Mouse (Mus musculus) bone marrow, adult 2 months (tissue): ENCODE measurements around the gene Ak2. TPM values are rescaled to one million over a fixed set of nuclear protein-coding genes. Genes with fewer than 3 reads are reported as not detected.

Source experiments
- H3K27ac ChIP-seq: fragments of 200-500 bp; 2 replicates; pipeline ENCODE4 v1.5.1; 2012; ENCODE audit warnings: low read depth, mild to moderate bottlenecking, control low read depth, inconsistent platforms, low read length; ENCODE audit not compliant: control insufficient read depth, poor library complexity, insufficient read depth
- H3K4me1 ChIP-seq: fragments of 200-500 bp; 2 replicates; pipeline ENCODE4 v1.6.1; 2011; ENCODE audit warnings: low read length; ENCODE audit not compliant: control insufficient read depth, insufficient read depth
- H3K4me3 ChIP-seq: fragments of 200-500 bp; replicated peaks from 2 replicates; pipeline ENCODE3; 2011; ENCODE audit warnings: mild to moderate bottlenecking, low read depth, low read length, control low read depth; ENCODE audit not compliant: control insufficient read depth
- CTCF ChIP-seq: fragments of 200-500 bp; IDR thresholded peaks from 2 replicates; pipeline ENCODE4 v1.5.1; 2011; ENCODE audit warnings: low read length, control low read depth; ENCODE audit not compliant: control insufficient read depth, insufficient read depth
- POLR2A ChIP-seq: fragments of 200-500 bp; IDR thresholded peaks from 2 replicates; pipeline ENCODE4 v1.6.1; 2011; ENCODE audit warnings: low read depth, mild to moderate bottlenecking, control low read depth, low read length, borderline replicate concordance; ENCODE audit not compliant: control insufficient read depth
- WGBS: fragments of 180-500 bp; shearing (Covaris S2); methylation state at CpG from one replicate; pipeline ENCODE4 v1.1.7; 2018; 5-methylcytosine and 5-hydroxymethylcytosine counted together
- polyA plus RNA-seq: library from polyadenylated mRNA; stranded (reverse); fragments of >200 nt; gene quantifications from 2 replicates; pipeline ENCODE4 v1.2.4, GENCODE M21; 2011; ENCODE audit warnings: low replicate concordance; ENCODE audit not compliant: missing spikeins, insufficient read depth, insufficient read length

Ak2 gene
- polyA plus RNA-seq, 1 experiment = 118 TPM

GRCm38 (mm10) chr4:128957155-128957911 lies 34.4 kb upstream of the Ak2 start:
- no peak overlapping the region for H3K27ac ChIP-seq
- no peak overlapping the region for H3K4me3 ChIP-seq
- 50% methylated on average over 11 of the region's 11 CpGs for WGBS
- TF ChIP-seq CTCF (peak; percentile 69), POLR2A (no peak)
- no peaks in the 10 kb centered on the region; the same call in 1 of the 2 replicates for H3K4me1 ChIP-seq

GRCm38 (mm10) chr4:128958156-128958555 lies 33.6 kb upstream of the Ak2 start:
- no peak for TF ChIP-seq POLR2A
- no peak for TF ChIP-seq CTCF
- Histone ChIP-seq H3K4me3 (no peak overlapping the region), H3K27ac (no peak overlapping the region), H3K4me1 (peaks cover 1% of the 10 kb centered on the region; the same call in 1 of the 2 replicates)
- 87% methylated on average over 11 of the region's 11 CpGs for WGBS

DNA sequence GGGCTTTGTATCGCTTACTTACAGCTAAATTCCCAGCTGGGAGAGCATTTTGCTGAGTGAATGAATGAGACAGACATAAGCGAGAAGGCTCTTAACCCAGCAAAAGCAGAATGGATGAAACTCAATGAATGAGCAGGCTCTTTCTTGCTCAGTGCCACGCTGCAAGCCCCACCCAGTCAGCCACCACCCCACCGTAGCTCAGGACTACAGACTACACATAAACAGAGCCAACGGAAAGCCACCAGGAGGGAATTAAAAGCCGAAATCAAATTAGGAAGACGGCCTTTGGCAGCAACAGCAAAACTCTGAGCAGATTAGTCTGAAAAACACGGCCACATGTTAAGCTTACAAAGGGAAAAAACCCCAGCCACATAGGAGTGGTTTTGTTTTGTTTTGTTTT lies 32.9 kb upstream of the Ak2 start:
- Histone ChIP-seq H3K4me3 (no peak overlapping the region), H3K27ac (no peak overlapping the region), H3K4me1 (peaks cover 1% of the 10 kb centered on the region; the same call in 1 of the 2 replicates)
- no peak for TF ChIP-seq POLR2A
- no peak for TF ChIP-seq CTCF
- WGBS = 83% methylated on average over 8 of the region's 8 CpGs

DNA sequence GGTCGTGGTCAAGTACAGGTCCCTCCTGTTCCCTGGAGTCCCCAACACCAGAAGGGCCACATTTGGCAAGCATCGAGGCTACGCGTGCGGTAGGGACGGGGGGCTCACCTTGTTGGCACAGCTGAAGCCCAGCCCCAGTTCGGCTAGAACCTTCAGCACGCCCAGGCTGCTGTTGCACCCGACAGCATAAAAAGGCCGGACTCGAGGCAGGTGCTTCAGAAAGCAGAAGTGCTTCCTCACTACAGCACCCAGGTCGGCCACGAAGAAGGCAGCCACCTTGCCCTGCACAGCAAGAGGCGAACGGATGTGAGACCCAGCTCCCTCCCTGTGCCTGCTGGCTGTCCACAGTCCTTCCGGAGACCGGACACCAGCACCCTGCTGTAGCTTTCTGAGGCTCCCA lies 32.1 kb upstream of the Ak2 start:
- no peak for TF ChIP-seq POLR2A
- peaks cover 1% of the 10 kb centered on the region; the same call in 1 of the 2 replicates for H3K4me1 ChIP-seq
- no peak overlapping the region for H3K27ac ChIP-seq
- 39% methylated on average over 17 of the region's 17 CpGs for WGBS
- no peak overlapping the region for H3K4me3 ChIP-seq

DNA sequence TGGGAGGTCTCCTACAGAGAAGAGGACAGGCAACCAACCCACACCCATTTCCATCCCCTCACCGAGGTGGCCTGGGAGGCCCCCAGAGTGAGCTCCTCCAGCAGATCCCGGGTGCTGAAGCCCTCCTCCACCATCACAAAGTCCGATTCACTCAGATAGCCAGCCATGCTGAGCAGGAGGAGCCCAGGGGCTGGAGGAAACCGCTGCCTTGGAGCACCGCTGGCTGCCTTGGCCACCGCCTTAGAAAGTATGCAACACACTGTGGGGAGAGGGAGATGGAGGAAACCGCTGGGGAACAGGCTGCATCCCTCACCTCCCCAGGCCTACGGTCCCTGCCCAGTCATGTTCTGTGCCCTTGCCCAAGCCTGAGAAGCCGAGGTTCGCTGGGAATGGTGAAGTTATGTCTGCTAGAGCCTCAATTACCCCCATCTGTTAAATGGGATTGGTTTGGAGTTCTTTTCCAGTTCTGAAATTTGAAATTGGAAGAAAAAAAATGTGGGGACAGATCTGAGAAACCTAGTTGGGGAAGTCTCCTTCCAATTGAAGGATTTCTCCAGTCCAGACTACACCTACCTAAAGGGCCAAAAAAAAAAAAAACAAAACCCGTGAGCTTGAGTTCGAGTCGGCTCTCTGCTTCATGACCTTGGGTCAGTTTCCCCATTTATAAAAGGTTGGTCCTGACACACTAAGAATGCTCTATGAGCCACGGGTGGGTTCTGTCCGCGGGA lies 30.3 kb upstream of the Ak2 start:
- Histone ChIP-seq H3K4me3 (peak overlapping the region; percentile 53), H3K27ac (no peak overlapping the region), H3K4me1 (peaks cover 1% of the 10 kb centered on the region; the same call in 1 of the 2 replicates)
- TF ChIP-seq CTCF (no peak), POLR2A (no peak)
- WGBS = 16% methylated on average over 16 of the region's 16 CpGs

DNA sequence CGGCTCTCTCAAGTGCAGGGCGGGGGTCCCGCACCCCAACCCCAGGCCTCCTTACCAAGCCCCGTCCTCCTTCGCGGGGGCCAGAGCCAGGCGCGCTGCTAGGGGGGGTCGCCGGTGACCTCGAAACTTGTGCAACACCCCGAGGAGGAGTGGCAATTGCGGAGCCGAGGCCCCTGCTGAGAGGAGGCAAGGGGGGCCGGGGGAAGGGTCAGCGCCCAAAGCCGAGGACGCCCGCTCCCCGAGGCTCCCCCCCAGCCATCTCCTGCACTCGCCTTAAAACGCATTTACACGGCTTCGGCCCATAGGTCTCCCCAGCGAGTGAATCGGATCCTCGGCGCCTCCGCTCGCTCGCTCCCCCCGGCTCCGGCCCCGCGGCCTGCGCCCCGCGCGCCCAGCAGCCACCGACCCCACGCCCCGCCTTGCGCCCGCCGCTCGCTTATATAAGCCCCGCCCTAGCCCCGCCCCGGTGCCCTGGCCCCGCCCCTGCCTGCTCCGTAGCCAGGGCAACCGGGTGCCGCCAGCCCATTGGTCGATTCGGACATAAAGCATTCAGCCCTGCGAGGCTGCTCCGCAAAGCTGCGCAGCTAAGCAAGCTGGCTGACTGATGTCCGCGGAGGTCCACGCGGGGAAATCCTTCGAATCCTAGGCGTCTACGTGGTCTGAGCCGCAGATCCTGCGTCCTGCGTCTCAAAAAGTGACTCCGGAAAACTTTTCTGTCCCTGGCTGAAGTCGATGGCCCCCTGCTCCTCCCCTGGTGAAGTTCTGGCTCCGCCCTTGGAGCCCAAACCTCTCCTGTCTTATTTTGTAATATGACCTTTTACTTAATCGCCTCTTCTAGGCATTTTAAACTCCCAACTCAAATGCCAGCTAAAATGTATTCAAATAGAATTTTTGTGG lies 29.5 kb upstream of the Ak2 start, which contains the start of gene Azin2:
Azin2 (minus strand) TSS at position 414 of the 897 bp plus-strand sequence.
- no peak within 1 kb of the TSS for H3K27ac ChIP-seq
- H3K4me1 ChIP-seq = peaks cover 1% of the 10 kb centered on the region; the same call in 1 of the 2 replicates
- H3K4me3 ChIP-seq = peak within 1 kb of the TSS; percentile 64
- TF ChIP-seq POLR2A = peak; percentile 44; the same call in 1 of the 2 replicates
- no peak for TF ChIP-seq CTCF
- WGBS = under 1% methylated on average over 72 of the region's 72 CpGs

DNA sequence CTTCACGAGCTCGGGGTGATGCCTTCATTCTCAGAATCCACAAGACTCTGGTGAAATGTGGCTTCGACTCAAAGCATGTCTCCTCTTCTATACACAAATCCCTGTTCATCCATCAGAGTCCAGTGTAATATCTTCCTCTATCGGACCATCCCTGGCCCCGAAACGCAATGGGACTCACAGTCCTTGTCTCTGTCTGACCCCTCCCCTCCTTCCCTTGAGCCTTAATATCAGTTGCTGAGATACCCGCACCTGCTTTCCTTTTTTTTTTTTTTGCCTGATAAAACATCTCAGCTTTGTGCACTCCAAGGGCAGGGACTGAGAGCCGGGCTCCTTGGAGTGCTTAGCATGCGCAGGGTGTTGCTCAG lies 28.9 kb upstream of the Ak2 start:
- peaks cover 1% of the 10 kb centered on the region; the same call in 1 of the 2 replicates for H3K4me1 ChIP-seq
- WGBS = 16% methylated on average over 9 of the region's 9 CpGs
- TF ChIP-seq POLR2A (no peak), CTCF (no peak)
- H3K27ac ChIP-seq = no peak overlapping the region
- H3K4me3 ChIP-seq = no peak overlapping the region
